Mouse (Mus musculus) heart, embryonic 10.5 days (tissue): ENCODE measurements at regions not wholly inside any gene's neighbourhood (a gene's known extent, or its start where the extent isn't known, plus 50 kb on each side); places are given as distances from the start of the nearest gene placed in this dataset.

Experiments
- DNase-seq: peaks from one replicate; pipeline ENCODE4 v3.0.0-alpha.2; 2017; ENCODE audit warnings: low spot score
- H3K27ac ChIP-seq: fragments of 300-500 bp; sonication (generic); 2 replicates; pipeline ENCODE4 v1.5.1; 2016; ENCODE audit warnings: mild to moderate bottlenecking
- H3K27me3 ChIP-seq: fragments of 300-500 bp; sonication (generic); 2 replicates; pipeline ENCODE4 v1.6.1; 2016; ENCODE audit warnings: mild to moderate bottlenecking; ENCODE audit not compliant: poor library complexity, insufficient read depth, severe bottlenecking
- H3K36me3 ChIP-seq: fragments of 300-500 bp; sonication (generic); 2 replicates; pipeline ENCODE4 v1.6.1; 2016; ENCODE audit warnings: mild to moderate bottlenecking, moderate library complexity
- H3K4me1 ChIP-seq: fragments of 300-500 bp; sonication (generic); 2 replicates; pipeline ENCODE4 v1.6.1; 2016; ENCODE audit warnings: mild to moderate bottlenecking
- H3K4me3 ChIP-seq: fragments of 300-500 bp; sonication (generic); 2 replicates; pipeline ENCODE4 v1.5.1; 2016; ENCODE audit warnings: mild to moderate bottlenecking, moderate library complexity
- H3K9me3 ChIP-seq: fragments of 300-500 bp; sonication (generic); 2 replicates; pipeline ENCODE4 v1.6.1; 2016; ENCODE audit warnings: mild to moderate bottlenecking, moderate library complexity
- WGBS: fragments of 180-500 bp; shearing (Covaris S2); methylation state at CpG from one replicate; pipeline ENCODE4 v1.1.7; 2016; 5-methylcytosine and 5-hydroxymethylcytosine counted together

- Histone ChIP-seq H3K4me3 (no peak overlapping the region), H3K27me3 (no peaks in the 10 kb centered on the region), H3K27ac (no peak overlapping the region), H3K4me1 (no peaks in the 10 kb centered on the region), H3K9me3 (no peaks in the 10 kb centered on the region), H3K36me3 (no peaks in the 10 kb centered on the region)
- WGBS = 41% methylated on average over 14 of the region's 14 CpGs
- no peak for DNase-seq
Measured at GRCm38 (mm10) chr15:31753578-31754281, 152.1 kb downstream of the Fam173b start.

- H3K9me3 ChIP-seq = no peaks in the 10 kb centered on the region
- 85% methylated on average over 12 of the region's 12 CpGs for WGBS
- no peak for DNase-seq
Measured at GRCm38 (mm10) chr15:31768959-31769844, 167.6 kb downstream of the Fam173b start.

GRCm38 (mm10) chr15:31783081-31783480 is 181.4 kb downstream of the Fam173b start:
- 76% methylated on average over 2 of the region's 2 CpGs for WGBS
- Histone ChIP-seq H3K4me1 (no peaks in the 10 kb centered on the region), H3K27ac (no peak overlapping the region), H3K36me3 (no peaks in the 10 kb centered on the region), H3K4me3 (no peak overlapping the region), H3K27me3 (no peaks in the 10 kb centered on the region), H3K9me3 (peaks cover 8% of the 10 kb centered on the region; the same call in 1 of the 2 replicates)
- DNase-seq = no peak

More at GRCm38 (mm10) chr15:31768959-31769844, 167.6 kb downstream of the Fam173b start:
- H3K4me1 ChIP-seq = no peaks in the 10 kb centered on the region
- H3K27me3 ChIP-seq = no peaks in the 10 kb centered on the region
- H3K27ac ChIP-seq = no peak overlapping the region
- no peak overlapping the region for H3K4me3 ChIP-seq
- H3K36me3 ChIP-seq = no peaks in the 10 kb centered on the region

GRCm38 (mm10) chr15:31785022-31785421 is 183.4 kb downstream of the Fam173b start:
- H3K4me1 ChIP-seq = no peaks in the 10 kb centered on the region
- peaks cover 8% of the 10 kb centered on the region; the same call in 1 of the 2 replicates for H3K9me3 ChIP-seq
- H3K36me3 ChIP-seq = no peaks in the 10 kb centered on the region
- no peak overlapping the region for H3K4me3 ChIP-seq
- no peak for DNase-seq
- no peak overlapping the region for H3K27ac ChIP-seq
- WGBS = 81% methylated on average over 3 of the region's 3 CpGs
- no peaks in the 10 kb centered on the region for H3K27me3 ChIP-seq

- H3K4me1 ChIP-seq = no peaks in the 10 kb centered on the region
- H3K27me3 ChIP-seq = no peaks in the 10 kb centered on the region
- WGBS = 82% methylated on average over 2 of the region's 2 CpGs
- no peaks in the 10 kb centered on the region for H3K9me3 ChIP-seq
- H3K4me3 ChIP-seq = no peak overlapping the region
- no peak for DNase-seq
- no peak overlapping the region for H3K27ac ChIP-seq
- no peaks in the 10 kb centered on the region for H3K36me3 ChIP-seq
Measured at GRCm38 (mm10) chr15:31798863-31799262, 197.2 kb downstream of the Fam173b start.

- H3K36me3 ChIP-seq = no peaks in the 10 kb centered on the region
- H3K9me3 ChIP-seq = no peaks in the 10 kb centered on the region
- no peaks in the 10 kb centered on the region for H3K27me3 ChIP-seq
- H3K4me3 ChIP-seq = no peak overlapping the region
- no peak for DNase-seq
- H3K4me1 ChIP-seq = no peaks in the 10 kb centered on the region
- no peak overlapping the region for H3K27ac ChIP-seq
- 61% methylated on average over 3 of the region's 3 CpGs for WGBS
Measured at GRCm38 (mm10) chr15:31805522-31805921, 203.9 kb downstream of the Fam173b start.

GRCm38 (mm10) chr15:31815551-31815950 is 213.9 kb downstream of the Fam173b start:
- Histone ChIP-seq H3K4me3 (no peak overlapping the region), H3K9me3 (no peaks in the 10 kb centered on the region), H3K27me3 (no peaks in the 10 kb centered on the region), H3K4me1 (no peaks in the 10 kb centered on the region), H3K27ac (no peak overlapping the region), H3K36me3 (no peaks in the 10 kb centered on the region)
- no peak for DNase-seq
- 80% methylated on average over 5 of the region's 5 CpGs for WGBS

- H3K4me3 ChIP-seq = no peak overlapping the region
- H3K9me3 ChIP-seq = no peaks in the 10 kb centered on the region
- H3K4me1 ChIP-seq = no peaks in the 10 kb centered on the region
- 67% methylated on average over 6 of the region's 6 CpGs for WGBS
- H3K36me3 ChIP-seq = no peaks in the 10 kb centered on the region
- no peak for DNase-seq
- no peak overlapping the region for H3K27ac ChIP-seq
- no peaks in the 10 kb centered on the region for H3K27me3 ChIP-seq
Measured at GRCm38 (mm10) chr15:31819219-31819618, 217.6 kb downstream of the Fam173b start.

- Histone ChIP-seq H3K9me3 (no peaks in the 10 kb centered on the region), H3K4me1 (no peaks in the 10 kb centered on the region), H3K36me3 (no peaks in the 10 kb centered on the region), H3K4me3 (no peak overlapping the region), H3K27ac (no peak overlapping the region), H3K27me3 (no peaks in the 10 kb centered on the region)
- WGBS = 85% methylated on average over 6 of the region's 6 CpGs
- no peak for DNase-seq
Measured at GRCm38 (mm10) chr15:31827219-31827618, 225.6 kb downstream of the Fam173b start.

GRCm38 (mm10) chr15:31841519-31841918 is 239.9 kb downstream of the Fam173b start:
- Histone ChIP-seq H3K36me3 (no peaks in the 10 kb centered on the region), H3K4me1 (no peaks in the 10 kb centered on the region), H3K27me3 (no peaks in the 10 kb centered on the region), H3K4me3 (no peak overlapping the region), H3K9me3 (no peaks in the 10 kb centered on the region), H3K27ac (no peak overlapping the region)
- 81% methylated on average over 1 of the region's 1 CpGs for WGBS
- DNase-seq = no peak

- Histone ChIP-seq H3K27me3 (no peaks in the 10 kb centered on the region), H3K4me3 (no peak overlapping the region), H3K9me3 (no peaks in the 10 kb centered on the region), H3K4me1 (no peaks in the 10 kb centered on the region), H3K36me3 (no peaks in the 10 kb centered on the region), H3K27ac (no peak overlapping the region)
- 77% methylated on average over 5 of the region's 5 CpGs for WGBS
- DNase-seq = no peak
Measured at GRCm38 (mm10) chr15:31854764-31855163, 253.1 kb downstream of the Fam173b start.

GRCm38 (mm10) chr15:31855188-31855587 is 253.5 kb downstream of the Fam173b start:
- H3K36me3 ChIP-seq = no peaks in the 10 kb centered on the region

GRCm38 (mm10) chr15:31869100-31869499 is 267.4 kb downstream of the Fam173b start:
- 80% methylated on average over 3 of the region's 3 CpGs for WGBS
- H3K27me3 ChIP-seq = no peaks in the 10 kb centered on the region
- H3K36me3 ChIP-seq = no peaks in the 10 kb centered on the region
- H3K9me3 ChIP-seq = no peaks in the 10 kb centered on the region
- no peak overlapping the region for H3K4me3 ChIP-seq
- H3K4me1 ChIP-seq = no peaks in the 10 kb centered on the region
- H3K27ac ChIP-seq = no peak overlapping the region
- DNase-seq = no peak

More at GRCm38 (mm10) chr15:31855188-31855587, 253.5 kb downstream of the Fam173b start:
- Histone ChIP-seq H3K9me3 (no peaks in the 10 kb centered on the region), H3K4me3 (no peak overlapping the region), H3K4me1 (no peaks in the 10 kb centered on the region), H3K27ac (no peak overlapping the region), H3K27me3 (no peaks in the 10 kb centered on the region)
- DNase-seq = no peak
- 75% methylated on average over 3 of the region's 3 CpGs for WGBS
